Mouse (Mus musculus): ENCODE results near the gene Cox6a2. TPM values are rescaled to one million over a fixed set of nuclear protein-coding genes. Genes with fewer than 3 reads are reported as not detected.

Cox6a2 gene
- polyA plus RNA-seq, 1 experiment from 2014 or later: not detected

Other genes with a start within 250 kb of the Cox6a2 start
- gene Fus, start 238.9 kb downstream of the Cox6a2 start, polyA plus RNA-seq (2016; fragmentation: Nextera tagmentation; extraction: Ambion mirVana): 336 and 358 TPM in 2 replicates
- 6.1 and 7.5 TPM in 2 replicates for gene Pycard, start 212.5 kb downstream of the Cox6a2 start, polyA plus RNA-seq (2016; fragmentation: Nextera tagmentation; extraction: Ambion mirVana)
- not detected in 2 replicates for gene Trim72, start 202.4 kb downstream of the Cox6a2 start, polyA plus RNA-seq (2016; fragmentation: Nextera tagmentation; extraction: Ambion mirVana)
- 0.48 and 0.68 TPM in 2 replicates for gene Itgam, start 143.7 kb downstream of the Cox6a2 start, polyA plus RNA-seq (2016; fragmentation: Nextera tagmentation; extraction: Ambion mirVana)
- not detected in 2 replicates for gene Gm49368, start 143.7 kb downstream of the Cox6a2 start, polyA plus RNA-seq (2016; fragmentation: Nextera tagmentation; extraction: Ambion mirVana)
- not detected in 2 replicates for gene Itgax, start 76.8 kb downstream of the Cox6a2 start, polyA plus RNA-seq (2016; fragmentation: Nextera tagmentation; extraction: Ambion mirVana)
- gene Itgad, start 52.0 kb downstream of the Cox6a2 start, polyA plus RNA-seq (2016; fragmentation: Nextera tagmentation; extraction: Ambion mirVana): 0.16 TPM in 1 of 2 replicates, not detected in the other
- gene Armc5, start 31.0 kb upstream of the Cox6a2 start, polyA plus RNA-seq (2016; fragmentation: Nextera tagmentation; extraction: Ambion mirVana): 15.4 and 16.7 TPM in 2 replicates
- gene 9130023H24Rik, start 31.6 kb upstream of the Cox6a2 start, polyA plus RNA-seq (2016; fragmentation: Nextera tagmentation; extraction: Ambion mirVana): 10.3 and 11.7 TPM in 2 replicates
- 40.9 and 45.3 TPM in 2 replicates for gene Tgfb1i1, start 40.4 kb upstream of the Cox6a2 start, polyA plus RNA-seq (2016; fragmentation: Nextera tagmentation; extraction: Ambion mirVana)
- 0.28 and 0.50 TPM in 2 replicates for gene Slc5a2, start 59.3 kb upstream of the Cox6a2 start, polyA plus RNA-seq (2016; fragmentation: Nextera tagmentation; extraction: Ambion mirVana)
- 24.6 and 26.3 TPM in 2 replicates for gene BC017158, start 91.8 kb upstream of the Cox6a2 start, polyA plus RNA-seq (2016; fragmentation: Nextera tagmentation; extraction: Ambion mirVana)
- 6.0 and 6.4 TPM in 2 replicates for gene Rgs10, start 212.4 kb upstream of the Cox6a2 start, polyA plus RNA-seq (2016; fragmentation: Nextera tagmentation; extraction: Ambion mirVana)